Mouse (Mus musculus) myocyte (in vitro differentiated cells): ENCODE measurements around the gene Cldn4.

Source experiments
- POLR2A ChIP-seq: IDR thresholded peaks from one replicate; pipeline ENCODE4 v1.6.1; 2011; ENCODE audit warnings: low read depth, mild to moderate bottlenecking, control low read depth, moderate library complexity; ENCODE audit not compliant: insufficient read length
- POLR2AphosphoS2 ChIP-seq: IDR thresholded peaks from one replicate; pipeline ENCODE4 v1.6.1; 2011; ENCODE audit warnings: low read depth, control low read depth; ENCODE audit not compliant: insufficient read length
- TCF12 ChIP-seq: IDR thresholded peaks from one replicate; pipeline ENCODE4 v1.6.1; 2011; ENCODE audit warnings: mild to moderate bottlenecking, control low read depth; ENCODE audit not compliant: poor library complexity, insufficient read depth, severe bottlenecking

DNA sequence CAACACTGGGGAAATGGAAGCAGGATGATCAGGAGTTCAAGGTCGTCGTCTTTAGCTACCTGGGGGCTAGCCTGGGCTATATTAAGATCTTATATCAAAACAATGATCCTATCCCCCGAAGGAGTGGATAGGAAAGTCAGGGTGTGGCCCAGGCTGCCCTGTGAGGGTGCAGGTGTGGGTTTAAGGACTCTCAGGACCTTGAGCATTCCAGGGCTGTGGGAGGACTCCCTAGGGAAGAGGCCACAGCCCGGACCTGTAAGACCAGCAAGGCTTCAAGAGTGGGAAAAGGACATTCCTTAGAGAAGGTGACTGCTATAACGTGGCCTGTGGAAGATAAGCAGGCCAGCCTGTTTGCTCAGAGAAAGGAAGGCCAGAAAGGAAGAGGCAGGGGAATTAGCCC lies 2.6 kb downstream of the Cldn4 start:
- TF ChIP-seq POLR2A (no peak), POLR2AphosphoS2 (no peak), TCF12 (no peak)
